Mouse (Mus musculus) CD4-positive helper T cell, adult 2 months (primary cell): ENCODE results near the gene Fbxo6.
"Not testable (repeated sequence)": the region's sequence is repeated elsewhere in the genome, so short reads cannot be mapped to it uniquely, and the experiment has no call there.

Experiments
- DNase-seq: peaks from one replicate; pipeline ENCODE4 v3.0.0-alpha.2; 2012; ENCODE audit warnings: low read depth, missing footprints, low spot score

The Fbxo6 gene

DNA sequence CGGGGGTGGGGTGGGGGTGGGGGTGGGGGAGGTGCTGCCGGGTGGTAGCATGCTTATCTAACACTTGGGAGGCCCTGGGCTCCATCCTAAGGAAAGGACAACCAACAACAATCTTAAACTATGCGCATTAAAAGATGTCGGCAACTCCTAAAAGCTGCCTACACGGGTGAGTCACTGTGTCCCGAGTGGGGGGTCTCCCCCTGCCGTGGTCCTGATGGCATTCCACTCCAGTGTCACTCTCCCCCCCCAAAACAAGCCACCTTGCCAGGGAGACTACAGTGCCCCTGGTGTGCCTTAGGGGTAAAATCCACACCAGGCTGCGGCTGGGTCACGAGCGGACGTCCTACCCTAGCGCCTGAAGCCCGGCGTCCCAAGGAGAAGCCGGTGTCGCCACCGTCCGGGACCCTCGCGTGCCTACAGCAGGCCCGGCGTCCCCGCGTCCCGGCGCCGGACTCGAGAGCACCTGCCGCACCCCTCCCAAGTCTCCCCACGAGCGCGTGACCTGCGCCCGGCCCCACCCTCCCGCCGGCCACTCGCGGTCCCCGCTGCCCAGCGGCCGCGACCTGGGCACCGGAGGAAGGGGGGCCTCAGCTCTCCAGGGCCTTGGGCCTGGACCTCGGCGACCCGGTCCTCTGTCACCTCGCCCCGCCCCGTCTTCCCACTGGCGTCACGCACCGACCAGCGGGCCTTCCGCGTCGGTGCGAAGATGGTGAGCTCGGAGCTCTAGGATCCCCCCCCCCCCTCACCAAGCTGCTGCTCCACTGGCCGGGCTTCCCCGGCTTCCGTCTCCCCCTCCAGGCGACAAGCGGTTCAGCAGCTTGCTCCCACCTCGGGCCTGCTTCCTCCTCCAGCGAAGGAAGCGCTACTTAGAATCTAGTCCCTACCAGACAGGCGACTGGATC is at the start of gene Fbxo6:
Gene Fbxo6, minus strand, starts transcription at position 874 of the 902 bp plus-strand sequence.
- peak; percentile 95 for DNase-seq

DNA sequence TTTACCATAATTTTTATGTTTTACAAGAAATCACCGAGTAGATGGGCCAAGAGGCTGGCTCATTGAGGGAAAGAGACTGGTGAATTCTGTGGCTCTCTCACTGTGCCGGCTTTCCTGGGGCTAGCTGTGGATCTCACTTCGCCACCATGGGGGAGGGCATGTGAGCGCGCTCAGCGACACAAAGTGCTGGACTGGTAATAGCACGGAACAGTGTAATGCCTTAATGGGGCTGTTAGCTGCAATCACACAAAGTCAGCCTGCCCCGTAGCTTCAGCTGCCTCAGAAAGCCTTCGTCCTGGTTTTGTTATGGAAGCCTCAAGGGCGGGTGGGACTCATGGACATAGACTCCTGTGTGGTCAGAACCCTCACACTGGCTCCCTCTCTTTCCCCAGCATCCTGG is 46.8 kb upstream of the Fbxo6 start:
- DNase-seq, result no peak

DNA sequence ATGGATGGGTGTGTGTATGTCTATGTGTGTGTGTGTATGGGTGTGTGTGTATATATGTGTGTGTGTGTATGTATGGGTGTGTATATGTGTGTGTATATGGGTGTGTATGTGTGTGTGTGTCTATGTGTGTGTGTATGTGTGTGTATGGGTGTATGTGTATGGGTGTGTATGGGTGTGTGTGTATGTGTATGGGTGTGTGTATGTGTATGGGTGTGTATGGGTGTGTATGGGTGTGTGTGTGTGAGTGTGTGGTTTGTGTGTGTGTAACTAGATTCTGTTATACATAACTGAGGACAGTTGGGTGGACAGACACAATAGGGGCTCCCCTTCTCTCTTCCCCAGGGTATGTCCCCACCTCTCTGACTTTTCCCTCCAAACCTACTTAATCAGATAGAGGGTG is 42.5 kb upstream of the Fbxo6 start:
- DNase-seq, result no peak

DNA sequence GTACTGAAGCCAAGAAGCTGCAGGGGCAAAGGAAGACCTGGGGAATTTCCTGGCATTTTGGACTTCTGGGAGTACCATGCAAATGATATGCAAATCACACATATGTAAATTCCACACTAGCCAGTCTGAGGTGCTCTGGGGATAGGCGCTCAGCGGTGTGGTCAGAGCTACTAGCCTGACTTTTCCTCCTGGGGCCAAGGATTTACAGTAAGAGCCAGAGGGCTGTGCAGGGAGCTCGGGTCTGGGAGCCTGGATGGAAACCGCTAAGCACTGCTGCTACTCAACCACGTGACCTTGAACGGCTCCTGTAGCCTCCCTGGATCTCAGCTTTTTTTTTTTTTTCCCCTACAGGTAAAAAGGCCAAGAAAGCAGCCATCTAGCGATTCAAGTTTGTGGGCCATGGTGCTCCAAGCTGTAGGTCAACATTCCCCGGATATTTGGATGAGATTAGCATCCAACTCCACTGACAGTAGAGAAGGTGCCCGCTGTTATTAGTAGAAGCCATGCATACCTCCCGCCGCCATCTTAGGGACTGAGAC is 40.8 kb upstream of the Fbxo6 start:
- no peak for DNase-seq

DNA sequence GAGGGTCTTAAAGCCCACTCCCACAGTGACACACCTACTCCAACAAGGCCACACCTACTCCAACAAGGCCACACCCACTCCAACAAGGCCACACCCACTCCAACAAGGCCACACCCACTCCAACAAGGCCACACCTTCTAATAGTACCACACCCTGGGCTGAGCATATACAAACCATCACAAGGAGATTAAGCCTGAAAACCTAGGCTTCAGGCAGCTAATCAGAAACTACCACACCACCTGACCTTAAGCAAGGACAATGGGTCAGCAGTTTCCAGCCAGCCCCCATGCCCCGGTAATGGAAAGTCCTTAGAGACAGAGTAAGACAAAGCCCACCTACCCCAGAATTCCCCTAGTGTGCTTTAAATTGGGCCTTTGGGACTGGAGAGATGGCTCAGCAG is 36.8 kb upstream of the Fbxo6 start:
- not testable (repeated sequence) for DNase-seq

DNA sequence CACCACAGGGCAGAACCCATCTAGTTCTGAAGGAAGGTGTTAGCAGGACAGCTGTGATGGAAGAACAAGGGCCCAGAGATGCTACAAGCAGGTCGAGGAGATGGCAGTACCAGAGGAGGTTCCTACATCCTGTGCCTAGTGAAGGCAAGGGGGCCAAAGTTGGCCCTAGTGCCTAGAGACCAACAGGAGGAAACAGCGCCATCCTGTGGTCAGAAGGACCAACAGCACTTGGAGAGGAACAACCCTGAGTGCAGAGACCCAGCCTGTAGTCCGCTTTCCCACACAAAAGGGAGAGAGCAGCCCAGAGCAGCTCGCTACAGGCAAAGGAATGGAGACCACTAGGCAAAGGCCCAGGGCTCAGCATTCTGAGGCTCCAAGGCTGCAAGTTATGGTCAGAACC is 33.9 kb upstream of the Fbxo6 start:
- no peak for DNase-seq

DNA sequence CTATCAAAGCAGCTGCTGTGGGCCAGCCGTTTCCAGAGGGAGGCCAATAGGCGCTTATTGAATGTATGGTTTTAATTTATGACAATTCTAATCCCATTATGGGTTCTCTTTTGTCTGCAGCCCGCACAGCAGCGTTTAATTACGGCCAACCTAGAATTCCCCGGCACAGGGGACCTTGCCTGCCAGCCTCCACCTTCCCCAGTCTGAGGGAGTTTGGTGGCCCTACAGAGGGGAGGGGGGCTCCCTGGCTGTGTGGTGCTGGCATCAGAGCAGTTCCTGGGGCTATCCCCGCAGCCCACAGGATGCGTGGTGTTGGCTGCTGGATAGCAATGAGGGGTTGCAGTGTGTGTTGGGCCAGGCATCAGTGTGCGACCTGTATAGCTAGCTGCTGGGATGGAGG is 32.6 kb upstream of the Fbxo6 start:
- no peak for DNase-seq

DNA sequence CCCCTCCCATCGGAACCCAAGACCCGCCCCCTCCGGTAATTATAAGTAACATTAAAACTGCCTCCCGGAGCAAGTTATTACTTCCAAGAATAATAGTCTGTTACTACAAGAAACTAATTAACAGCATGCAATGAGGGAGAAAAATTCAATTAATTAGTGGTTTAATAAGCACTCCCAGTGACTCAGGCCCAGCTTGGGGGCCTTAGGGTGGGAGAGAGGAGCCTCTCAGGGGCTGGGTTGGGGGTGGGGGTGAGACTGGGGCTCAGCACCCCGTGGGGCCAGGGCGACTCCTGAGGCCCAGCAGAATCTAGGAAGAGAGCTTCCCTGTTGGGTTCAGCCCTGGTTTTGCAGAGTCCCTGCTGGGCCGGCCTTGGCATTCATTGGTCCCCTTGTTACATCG is 30.4 kb upstream of the Fbxo6 start:
- DNase-seq, result no peak

DNA sequence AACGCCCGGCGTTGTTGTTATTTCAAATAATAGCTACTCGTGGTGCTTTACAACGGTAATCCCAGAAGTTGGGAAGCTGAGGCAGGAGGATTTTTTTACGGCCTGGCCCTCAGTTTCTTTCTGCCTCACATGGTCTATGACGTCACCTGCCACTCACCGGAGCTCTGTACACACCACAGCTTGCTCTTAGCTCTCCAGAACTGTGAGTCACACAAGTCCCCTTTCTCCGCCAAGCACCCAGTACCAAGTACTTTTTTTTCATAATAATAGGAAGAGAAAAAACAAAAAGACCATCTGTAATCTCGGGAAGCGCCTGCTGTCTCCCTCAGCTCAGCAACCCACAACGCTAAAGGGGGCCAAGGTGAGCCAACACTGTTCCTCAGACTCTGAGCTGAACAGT is 29.5 kb upstream of the Fbxo6 start:
- DNase-seq, result no peak

DNA sequence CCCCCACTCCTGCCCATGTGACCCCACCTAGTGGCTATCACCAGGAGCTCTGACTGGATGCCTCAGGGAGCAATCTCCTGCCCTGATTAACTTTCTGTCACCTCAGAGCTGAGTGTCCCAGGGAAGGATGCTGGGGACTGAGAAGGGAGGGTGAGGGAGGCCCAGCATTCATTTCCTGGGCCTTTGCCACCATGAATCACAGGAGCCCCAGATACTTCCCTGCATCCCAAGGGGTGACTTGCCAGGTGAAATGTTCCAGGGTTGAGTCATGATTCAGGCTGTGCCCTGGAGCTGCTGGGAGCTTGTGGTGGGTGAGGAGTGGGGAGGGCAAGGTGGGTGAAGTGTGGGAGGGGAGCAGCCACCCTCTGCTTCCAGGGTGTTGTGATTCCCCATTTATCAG is 25.8 kb upstream of the Fbxo6 start:
- no peak for DNase-seq

DNA sequence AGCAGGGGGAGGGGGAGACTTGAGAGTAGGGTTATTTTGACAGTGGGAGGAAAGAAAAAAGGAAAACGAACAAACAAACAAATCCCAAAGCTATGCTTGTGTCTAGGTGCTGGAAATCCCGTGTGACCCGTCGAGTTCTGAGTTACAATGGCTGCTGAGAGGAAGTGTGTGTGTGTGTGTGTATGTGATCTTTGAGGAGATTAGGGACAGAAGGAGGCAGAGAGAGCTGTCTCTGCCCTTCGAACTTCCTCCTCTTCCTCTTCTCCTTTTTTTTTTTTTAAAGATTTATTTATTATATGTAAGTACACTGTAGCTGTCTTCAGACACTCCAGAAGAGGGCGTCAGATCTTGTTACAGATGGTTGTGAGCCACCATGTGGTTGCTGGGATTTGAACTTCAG is 24.7 kb upstream of the Fbxo6 start:
- not testable (repeated sequence) for DNase-seq

DNA sequence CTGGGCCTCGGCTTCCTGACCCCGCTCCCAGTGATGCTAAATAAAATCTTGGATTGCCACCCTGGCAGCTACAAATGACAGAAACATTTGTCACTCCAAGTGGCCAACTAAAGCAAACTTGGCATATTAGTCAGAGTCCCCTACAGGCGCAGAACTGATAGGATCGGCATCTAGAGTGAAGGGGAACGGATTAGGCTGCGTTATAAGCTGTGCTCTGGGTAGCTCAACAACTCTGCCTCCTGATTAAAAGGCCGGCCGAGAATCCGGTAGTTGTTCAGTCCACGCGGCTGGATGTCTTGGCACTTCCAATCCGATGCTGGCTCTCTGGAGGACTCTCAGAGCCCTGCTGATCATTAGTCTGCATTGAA is 22.5 kb upstream of the Fbxo6 start:
- DNase-seq, result no peak

DNA sequence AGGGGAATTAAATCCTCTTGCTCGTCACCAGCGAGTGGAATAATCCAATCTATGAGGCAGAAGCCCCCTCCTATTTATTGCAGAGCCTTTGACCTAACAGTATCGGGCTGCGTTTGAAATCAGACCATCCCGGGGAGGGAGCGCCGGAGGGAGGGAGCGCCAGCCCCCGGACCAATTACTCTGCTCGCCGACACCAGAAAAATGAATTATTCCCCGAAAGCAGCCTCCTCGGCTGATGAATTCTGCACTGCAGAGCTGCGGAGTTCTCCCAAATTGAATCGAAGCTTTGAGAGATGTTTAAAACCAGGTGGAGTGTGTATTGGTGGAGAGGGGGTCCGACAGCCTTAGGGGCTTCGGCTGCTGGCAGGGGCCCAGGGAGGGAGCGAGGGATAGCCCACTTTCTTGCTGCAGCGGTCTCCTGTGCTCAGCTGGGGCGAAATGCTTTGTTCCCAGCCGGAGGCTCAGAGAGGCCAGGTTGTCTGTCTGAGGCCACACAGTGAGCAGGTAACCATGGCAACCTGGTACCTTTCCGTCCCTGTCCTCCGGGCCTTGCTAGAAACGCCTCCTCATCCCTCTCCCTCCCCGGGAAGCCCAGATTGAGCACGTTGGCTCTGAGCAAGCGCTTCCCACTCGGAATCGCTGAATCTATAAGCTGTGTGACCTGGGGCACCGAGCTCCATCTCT is 22.0 kb upstream of the Fbxo6 start:
- no peak for DNase-seq

DNA sequence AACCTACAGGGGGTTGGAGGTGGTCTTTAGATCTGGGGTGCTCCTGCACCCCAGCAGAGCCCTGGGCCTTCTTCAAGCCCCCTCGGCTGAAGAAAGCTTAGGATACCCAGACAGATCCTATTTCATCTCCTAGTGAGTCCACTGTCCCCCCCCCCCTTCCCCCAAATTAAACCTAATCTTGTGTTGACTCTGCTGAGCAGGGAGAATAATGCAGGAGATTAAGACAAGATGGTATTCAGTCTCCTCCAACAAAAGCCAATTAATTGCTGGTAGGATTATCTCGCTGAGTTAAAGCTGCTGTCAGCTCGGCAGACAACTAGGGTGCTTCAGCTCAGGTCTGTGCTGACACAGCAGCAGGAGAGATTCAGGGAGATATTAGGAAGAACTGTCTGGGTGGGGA is 19.3 kb upstream of the Fbxo6 start:
- DNase-seq, result no peak

DNA sequence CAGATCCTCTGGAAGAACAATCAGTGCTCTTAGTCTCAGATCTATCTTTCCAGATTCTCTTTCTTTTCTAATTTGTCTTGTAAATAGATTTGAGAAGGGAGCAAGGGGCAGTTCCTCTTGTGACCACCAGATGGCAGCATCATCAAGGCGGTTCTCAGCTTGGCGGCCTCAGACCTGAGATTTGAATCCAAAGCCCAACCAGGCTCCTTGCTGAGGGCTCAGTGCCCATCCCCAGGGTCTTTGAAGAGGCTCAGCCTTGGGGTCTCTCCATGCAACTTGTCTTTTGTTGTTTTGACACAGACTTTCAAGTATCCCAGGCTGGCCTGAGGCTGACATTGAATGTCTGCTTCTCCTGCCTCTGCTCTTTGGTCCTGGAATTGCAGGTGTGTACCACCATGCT is 18.9 kb upstream of the Fbxo6 start:
- peak; percentile 61 for DNase-seq

DNA sequence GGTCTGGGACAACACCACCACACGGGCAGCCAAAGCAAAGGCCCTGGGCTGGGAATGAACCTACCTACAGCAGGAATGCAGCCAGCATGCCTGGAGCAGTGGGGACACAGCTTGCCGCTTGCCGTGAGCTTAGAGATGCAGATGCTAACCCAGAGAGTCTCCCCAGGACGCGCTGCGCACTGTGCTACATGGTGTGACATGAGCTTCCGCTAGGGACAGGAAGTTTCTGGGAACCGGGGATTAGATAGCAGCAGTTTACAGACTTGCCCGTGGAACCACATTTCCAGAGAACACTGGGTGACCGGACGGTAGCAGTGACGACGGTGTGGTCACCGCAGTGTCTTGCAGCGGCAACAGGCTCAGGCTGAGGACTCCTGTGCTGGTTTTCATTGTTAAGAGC is 17.6 kb upstream of the Fbxo6 start:
- DNase-seq, result no peak

DNA sequence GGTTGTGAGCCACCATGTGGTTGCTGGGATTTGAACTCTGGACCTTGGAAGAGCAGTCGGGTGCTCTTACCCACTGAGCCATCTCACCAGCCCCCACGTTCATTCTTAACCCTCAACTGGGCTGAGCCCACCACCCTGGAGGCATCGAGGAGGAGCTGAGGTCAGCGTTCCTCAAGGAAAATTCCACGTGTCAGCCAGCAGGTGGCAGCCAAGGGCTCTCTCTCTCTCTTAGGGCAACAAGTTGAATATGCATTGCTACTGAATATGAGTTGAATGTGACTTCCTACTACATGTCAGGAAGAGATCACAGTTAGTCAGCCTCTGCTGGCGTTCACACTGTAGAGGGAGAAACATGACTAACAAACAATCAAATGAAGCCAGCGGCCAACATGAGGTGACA is 16.3 kb upstream of the Fbxo6 start:
- DNase-seq, result peak; percentile 74

DNA sequence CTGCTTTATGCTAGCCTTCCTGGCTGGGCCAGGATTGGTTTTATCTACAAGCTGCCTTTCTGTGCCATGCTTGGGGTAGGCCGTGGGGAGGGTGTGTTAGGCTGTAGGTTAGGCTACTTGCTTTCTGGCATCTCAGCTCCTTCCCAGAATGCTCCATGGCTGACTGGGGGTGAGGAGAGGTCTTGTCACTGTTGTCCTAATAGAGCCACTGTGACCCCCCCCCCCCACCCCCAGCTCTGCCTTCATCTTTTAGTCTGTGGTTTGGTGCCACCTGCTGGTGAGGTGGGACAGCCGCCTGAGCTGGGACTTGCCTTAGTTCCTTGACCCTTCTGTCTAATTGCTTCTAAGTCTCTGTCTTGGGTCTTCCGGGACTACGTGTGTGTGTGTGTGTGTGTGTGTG is 15.0 kb upstream of the Fbxo6 start:
- DNase-seq, result peak; percentile 69

DNA sequence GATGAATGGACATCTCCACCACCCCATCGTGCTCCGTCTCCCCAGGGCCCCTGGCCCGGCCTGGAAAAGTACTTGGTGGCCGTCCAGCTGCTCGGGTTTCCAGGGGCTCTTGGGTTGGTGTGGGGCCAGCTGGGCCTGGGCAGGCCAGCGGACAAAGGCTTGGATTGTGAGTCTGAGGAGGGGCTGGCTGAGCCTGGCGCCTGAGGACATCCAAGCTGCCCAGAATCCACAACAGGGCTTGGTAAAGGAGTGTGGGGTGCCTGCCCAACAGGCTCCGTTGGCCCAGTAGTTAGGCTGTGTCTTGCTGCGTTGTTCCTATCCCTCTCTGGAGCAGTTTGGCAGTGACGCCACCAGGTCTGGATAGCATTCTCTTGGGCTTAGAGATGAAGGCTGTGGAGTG is 14.5 kb upstream of the Fbxo6 start:
- DNase-seq, result no peak

DNA sequence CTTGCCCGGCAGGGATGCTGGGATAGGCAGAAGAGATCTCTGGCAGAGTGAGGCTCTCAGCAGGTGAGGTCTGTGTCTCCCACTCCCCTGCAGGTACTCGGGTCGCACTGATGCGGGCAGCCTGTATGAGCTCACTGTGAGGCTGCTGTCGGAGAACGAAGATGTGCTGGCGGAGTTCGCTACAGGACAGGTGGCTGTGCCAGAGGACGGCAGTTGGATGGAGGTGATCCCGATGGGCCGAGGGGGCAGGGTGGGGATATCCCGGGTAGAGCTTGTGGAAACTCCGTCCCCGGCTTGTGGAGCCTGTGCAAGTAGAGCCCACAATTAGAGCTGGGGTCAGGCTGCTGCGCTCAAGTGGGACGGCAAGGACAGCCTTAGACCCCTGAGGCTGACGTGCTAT is 13.6 kb upstream of the Fbxo6 start:
- no peak for DNase-seq

DNA sequence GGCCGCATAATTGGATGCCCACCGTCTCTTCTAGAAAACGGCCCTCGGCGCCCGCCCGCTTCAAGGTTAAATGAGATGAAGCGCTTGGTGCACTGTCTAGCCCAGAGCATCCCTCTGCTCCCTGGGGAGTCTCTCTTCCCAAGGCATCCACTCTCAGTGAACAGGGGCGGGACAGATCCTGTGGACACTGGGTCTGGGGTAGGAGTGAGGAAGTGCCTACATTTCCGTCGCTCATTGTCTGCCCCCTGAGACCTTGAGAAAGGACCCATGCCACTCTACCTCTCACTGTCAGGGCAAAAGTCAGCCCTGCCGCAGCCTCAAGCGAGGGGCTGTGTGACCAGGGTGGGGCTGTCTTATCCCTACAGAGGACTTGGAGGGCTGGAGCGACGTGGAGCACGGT is 12.5 kb upstream of the Fbxo6 start:
- DNase-seq, result no peak

DNA sequence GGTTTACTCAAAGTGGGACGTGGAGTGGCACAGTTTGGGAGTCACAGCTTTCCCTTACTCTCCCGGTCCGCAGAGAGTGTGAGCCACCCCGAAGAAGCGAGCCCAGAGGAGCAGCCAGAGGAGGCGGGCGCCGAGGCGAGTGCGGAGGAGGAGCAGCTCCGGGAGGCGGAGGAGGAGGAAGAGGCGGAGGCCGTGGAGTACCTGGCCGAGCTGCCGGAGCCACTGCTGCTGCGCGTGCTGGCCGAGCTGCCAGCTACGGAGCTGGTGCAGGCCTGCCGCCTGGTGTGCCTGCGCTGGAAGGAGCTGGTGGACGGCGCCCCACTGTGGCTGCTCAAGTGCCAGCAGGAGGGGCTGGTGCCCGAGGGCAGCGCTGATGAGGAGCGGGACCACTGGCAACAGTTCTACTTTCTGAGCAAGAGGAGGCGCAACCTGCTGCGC is 12.1 kb upstream of the Fbxo6 start:
- peak; percentile 83 for DNase-seq
